Comparison of ENCODE assay signal across 10 mouse cellular contexts in genomic region chr17:26537722-26538471, GRCm38 (mm10). TPM values are rescaled to one million over a fixed set of nuclear protein-coding genes. Genes with fewer than 3 reads are reported as not detected.
DNase-seq lines count a peak whose midpoint lies in the region; ATAC-seq lines count a peak whose summit lies in the region.
"Had no signal": no experiment of that assay in that cellular context is flagged by ENCODE, and none has a peak within 500 bp of the region (broad histone marks: within the 10 kb centered on the region; RNA-seq: fewer than 3 reads in every experiment).

No protein-coding gene starts in this region.

- H3K4me1 ChIP-seq in kidney, embryonic 15.5 days = no peaks in the 10 kb centered on the region
- H3K4me1 ChIP-seq in forebrain, embryonic 16.5 days (replicated peaks; ENCODE audit: control insufficient read depth, insufficient read depth, low read length) = no peaks in the 10 kb centered on the region
- H3K4me1 ChIP-seq: midbrain, embryonic 12.5 days had no signal

- H3K4me3 ChIP-seq in kidney, embryonic 15.5 days (replicated peaks) = 0 out of 2 replicates have a peak overlapping the region, but pooled peaks have one; percentile 6
- H3K4me3 ChIP-seq in forebrain, embryonic 16.5 days (replicated peaks; ENCODE audit: low read length) = no peak overlapping the region
- H3K4me3 ChIP-seq: midbrain, embryonic 12.5 days had no signal

- H3K27ac ChIP-seq in kidney, embryonic 15.5 days = no peak overlapping the region
- H3K27ac ChIP-seq in forebrain, embryonic 16.5 days (ENCODE audit: low read length) = no peak overlapping the region
- H3K27ac ChIP-seq: midbrain, embryonic 12.5 days had no signal

- 25% methylated on average over 6 of the region's 6 CpGs for WGBS in kidney, embryonic 15.5 days
- WGBS in forebrain, embryonic 16.5 days = 30% methylated on average over 6 of the region's 6 CpGs

- no peaks in the 10 kb centered on the region for H3K27me3 ChIP-seq in kidney, embryonic 15.5 days
- no peaks in the 10 kb centered on the region for H3K27me3 ChIP-seq in forebrain, embryonic 16.5 days (replicated peaks; ENCODE audit: control insufficient read depth, insufficient read depth, low read length)
- H3K27me3 ChIP-seq: midbrain, embryonic 12.5 days had no signal

- H3K9me3 ChIP-seq in kidney, embryonic 15.5 days (replicated peaks) = no peaks in the 10 kb centered on the region
- no peaks in the 10 kb centered on the region for H3K9me3 ChIP-seq in forebrain, embryonic 16.5 days (ENCODE audit: control insufficient read depth, low read length)
- H3K9me3 ChIP-seq: midbrain, embryonic 12.5 days had no signal

- 0 out of 2 replicates have a peak overlapping the region, but pooled peaks have one; percentile 16 for H3K4me2 ChIP-seq in kidney, embryonic 15.5 days
- H3K4me2 ChIP-seq in forebrain, embryonic 16.5 days (ENCODE audit: low read length) = no peak overlapping the region
- H3K4me2 ChIP-seq: midbrain, embryonic 12.5 days had no signal

- intact Hi-C loops in left cerebral cortex, postnatal 4 days (cut with DNase I) = no loop called here

- no peaks in the 10 kb centered on the region for H3K36me3 ChIP-seq in kidney, embryonic 15.5 days
- H3K36me3 ChIP-seq in forebrain, embryonic 16.5 days (ENCODE audit: control insufficient read depth, insufficient read depth) = no peaks in the 10 kb centered on the region
- H3K36me3 ChIP-seq: midbrain, embryonic 12.5 days had no signal

- no peak for ATAC-seq in kidney, embryonic 15.5 days (replicated peaks; ENCODE audit: low FRiP score)
- ATAC-seq in inflammation-experienced regulatory T-cells, adult 6 months = peak; percentile 48
- ATAC-seq in monocyte, adult 5-6 weeks (replicated peaks; ENCODE audit: insufficient number of reproducible peaks, low FRiP score, low TSS enrichment, poor library complexity, severe bottlenecking) = peak; percentile 52
- ATAC-seq in forebrain, embryonic 16.5 days = no peak

- DNase-seq in kidney, adult 11 months = no peak
- DNase-seq in R1 (ENCODE audit: low read depth, low spot score) = peak; percentile 85
- no peak for DNase-seq in left cerebral cortex, postnatal 4 days
- no peak for DNase-seq in layer of hippocampus, adult 9-10 months (ENCODE audit: low spot score)
- DNase-seq: thymus, postnatal 36 days had no signal

- H3K9ac ChIP-seq in kidney, embryonic 15.5 days = no peak overlapping the region
- no peak overlapping the region for H3K9ac ChIP-seq in forebrain, embryonic 16.5 days (replicated peaks; ENCODE audit: low read depth, low read length)
- H3K9ac ChIP-seq: midbrain, embryonic 12.5 days had no signal

RNA-seq across cellular contexts. Expression of gene Ergic1, which starts 23.4 kb away (rescaled TPM):
- polyA plus RNA-seq in kidney, embryonic 15.5 days (2015; fragmentation: Nextera tagmentation; extraction: Ambion mirVana) = 124 and 131 TPM in 2 replicates
- polyA plus RNA-seq in inflammation-experienced regulatory T-cells, adult 6 months (2017; shearing (Covaris generic)) = 10 to 100 TPM; 35.9 to 50.4 (median 39.8) TPM
- 16.0 to 20.2 TPM (median 17.6 TPM) in 3 replicates for total RNA-seq in monocyte, adult 5-6 weeks (2017)
- polyA plus RNA-seq in forebrain, embryonic 16.5 days (2015; fragmentation: Nextera tagmentation; extraction: Ambion mirVana) = 102 and 113 TPM in 2 replicates
- 100 to 1,000 TPM; 180 to 193 TPM for total RNA-seq in left cerebral cortex, postnatal 4 days (2021)

RNA-seq across cellular contexts. Expression of gene Dusp1, which starts 24.0 kb away (rescaled TPM):
- polyA plus RNA-seq in kidney, embryonic 15.5 days (2015; fragmentation: Nextera tagmentation; extraction: Ambion mirVana) = 23.1 and 24.8 TPM in 2 replicates
- polyA plus RNA-seq in inflammation-experienced regulatory T-cells, adult 6 months (2017; shearing (Covaris generic)) = 10 to 100 TPM; 31.4 to 56.0 (median 32.0) TPM
- total RNA-seq in monocyte, adult 5-6 weeks (2017) = 146 to 413 TPM (median 198 TPM) in 3 replicates
- 44.1 and 47.8 TPM in 2 replicates for polyA plus RNA-seq in forebrain, embryonic 16.5 days (2015; fragmentation: Nextera tagmentation; extraction: Ambion mirVana)
- 10 to 100 TPM; 17.2 to 18.9 TPM for total RNA-seq in left cerebral cortex, postnatal 4 days (2021)

Comparison
In these comparisons a context has a peak if more than half of its experiments do, and no peak if none do; other contexts are left out.
1. ATAC-seq: peak in inflammation-experienced regulatory T-cells, adult 6 months (single experiment) and monocyte, adult 5-6 weeks (single experiment); none in kidney, embryonic 15.5 days (single experiment) and forebrain, embryonic 16.5 days (single experiment).